ENCODE assay signal across 10 mouse cellular contexts in genomic region chr13:44868037-44868650, GRCm38 (mm10).
DNase-seq lines count a peak whose midpoint lies in the region; ATAC-seq and TF ChIP-seq lines count a peak whose summit lies in the region.
"Had no signal": no experiment of that assay in that cellular context is flagged by ENCODE, and none has a peak within 500 bp of the region (broad histone marks: within the 10 kb centered on the region; RNA-seq: fewer than 3 reads in every experiment).

No protein-coding gene starts in this region.

- no peak overlapping the region for H3K27ac ChIP-seq in kidney, embryonic 14.5 days (ENCODE audit: low read depth, low read length)
- H3K27ac ChIP-seq in forebrain, postnatal 0 days (ENCODE audit: low read depth, low read length), result no peak overlapping the region
- H3K27ac ChIP-seq in stomach, postnatal 0 days (replicated peaks), result no peak overlapping the region
- H3K27ac ChIP-seq: layer of hippocampus, adult 2 months had no signal

- H3K4me1 ChIP-seq in kidney, embryonic 14.5 days (ENCODE audit: control insufficient read depth, insufficient read depth, low read length), result no peaks in the 10 kb centered on the region
- H3K4me1 ChIP-seq in forebrain, postnatal 0 days (ENCODE audit: insufficient read depth), result peaks cover 11% of the 10 kb centered on the region
- H3K4me1 ChIP-seq in stomach, postnatal 0 days (replicated peaks; ENCODE audit: control insufficient read depth, insufficient read depth), result no peaks in the 10 kb centered on the region

- DNase-seq in kidney, adult 9 months, result peak; percentile 15
- peak; percentile 74 for DNase-seq in forebrain, postnatal 0 days
- DNase-seq in left cerebral cortex, adult 11 months (ENCODE audit: low spot score), result peak; percentile 45
- peak; percentile 54 for DNase-seq in right cerebral cortex, postnatal 4 days
- DNase-seq in lung, adult 18-20 months, result no peak
- no peak for DNase-seq in stomach, postnatal 0 days (ENCODE audit: low spot score)
- no peak for DNase-seq in embryo, embryonic 10.5 days (ENCODE audit: low spot score)

- no peak overlapping the region for H3K4me2 ChIP-seq in kidney, embryonic 14.5 days (replicated peaks; ENCODE audit: low read depth, low read length)
- H3K4me2 ChIP-seq in forebrain, postnatal 0 days (ENCODE audit: low read depth), result no peak overlapping the region
- H3K4me2 ChIP-seq in stomach, postnatal 0 days (replicated peaks; ENCODE audit: low read depth), result no peak overlapping the region

- H3K4me3 ChIP-seq in kidney, embryonic 14.5 days (ENCODE audit: low read length), result no peak overlapping the region
- no peak overlapping the region for H3K4me3 ChIP-seq in forebrain, postnatal 0 days (ENCODE audit: low read depth, low read length)
- H3K4me3 ChIP-seq in stomach, postnatal 0 days (ENCODE audit: low read depth, low read length), result no peak overlapping the region
- H3K4me3 ChIP-seq: layer of hippocampus, adult 2 months; myocyte had no signal

- ATAC-seq in kidney, embryonic 14.5 days (ENCODE audit: low FRiP score, low TSS enrichment), result no peak
- ATAC-seq in forebrain, postnatal 0 days, result peak; percentile 63
- no peak for ATAC-seq in stomach, postnatal 0 days (ENCODE audit: low FRiP score, low TSS enrichment)

- WGBS in kidney, embryonic 14.5 days, result 61% methylated on average over 4 of the region's 4 CpGs
- 18% methylated on average over 4 of the region's 4 CpGs for WGBS in forebrain, postnatal 0 days
- 58% methylated on average over 4 of the region's 4 CpGs for WGBS in stomach, postnatal 0 days

- no peaks in the 10 kb centered on the region for H3K36me3 ChIP-seq in kidney, embryonic 14.5 days (ENCODE audit: control insufficient read depth, insufficient read depth, low read length)
- H3K36me3 ChIP-seq in forebrain, postnatal 0 days (ENCODE audit: insufficient read depth), result no peaks in the 10 kb centered on the region
- H3K36me3 ChIP-seq in stomach, postnatal 0 days (ENCODE audit: control insufficient read depth, insufficient read depth, low read length), result no peaks in the 10 kb centered on the region

- H3K27me3 ChIP-seq in kidney, embryonic 14.5 days (ENCODE audit: control insufficient read depth, insufficient read depth, low read length), result no peaks in the 10 kb centered on the region
- H3K27me3 ChIP-seq in forebrain, postnatal 0 days (ENCODE audit: insufficient read depth, low read length), result no peaks in the 10 kb centered on the region
- H3K27me3 ChIP-seq in stomach, postnatal 0 days (ENCODE audit: control insufficient read depth, insufficient read depth, low read length), result peaks cover 4% of the 10 kb centered on the region; the same call in 1 of the 2 replicates

- H3K9ac ChIP-seq in kidney, embryonic 14.5 days (ENCODE audit: low read depth, low read length), result no peak overlapping the region
- no peak overlapping the region for H3K9ac ChIP-seq in forebrain, postnatal 0 days
- no peak overlapping the region for H3K9ac ChIP-seq in stomach, postnatal 0 days (ENCODE audit: low read length)

- TF ChIP-seq EP300 in stomach, postnatal 0 days (optimal IDR thresholded peaks at IDR 0.05), result no peak

- TF ChIP-seq CTCF in forebrain, postnatal 0 days (IDR thresholded peaks at IDR 0.05; ENCODE audit: low read depth), result no peak
- no peak for TF ChIP-seq CTCF in stomach, postnatal 0 days (IDR thresholded peaks at IDR 0.05; ENCODE audit: low read depth)

- no peaks in the 10 kb centered on the region for H3K9me3 ChIP-seq in kidney, embryonic 14.5 days (ENCODE audit: control insufficient read depth, low read length)
- no peaks in the 10 kb centered on the region for H3K9me3 ChIP-seq in forebrain, postnatal 0 days (ENCODE audit: low read length)
- peaks cover 4% of the 10 kb centered on the region; the same call in 1 of the 2 replicates for H3K9me3 ChIP-seq in stomach, postnatal 0 days (ENCODE audit: control insufficient read depth, low read length)

Comparison
In these comparisons a context has a peak if more than half of its experiments do, and no peak if none do; other contexts are left out.
1. DNase-seq: peak in kidney, adult 9 months (single experiment), forebrain, postnatal 0 days (single experiment), left cerebral cortex, adult 11 months (single experiment) and right cerebral cortex, postnatal 4 days (single experiment); none in lung, adult 18-20 months (0 of 2), stomach, postnatal 0 days (single experiment) and embryo, embryonic 10.5 days (single experiment).